15 mouse cellular contexts compared by ENCODE assay signal in the genomic region with DNA sequence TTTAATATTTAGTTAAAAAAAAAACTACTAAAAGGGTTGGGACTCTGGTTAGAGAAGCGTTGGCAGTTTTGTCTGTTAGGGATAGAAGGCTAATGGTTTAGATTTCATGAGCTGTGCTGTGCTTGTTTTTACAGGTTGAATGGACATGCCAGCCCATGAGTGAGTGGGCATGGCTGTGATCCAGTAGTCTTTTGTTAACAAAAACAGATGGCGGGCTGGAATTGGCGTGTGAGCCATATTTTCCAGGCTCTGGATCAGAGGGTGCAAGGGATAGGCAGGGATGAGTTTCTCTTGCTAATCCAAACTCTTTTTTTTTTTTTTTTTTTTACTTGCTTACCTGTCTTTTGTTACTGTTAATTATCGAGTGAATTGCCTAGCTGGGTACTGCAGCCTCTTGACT. TPM values are rescaled to one million over a fixed set of nuclear protein-coding genes. Genes with fewer than 3 reads are reported as not detected.
DNase-seq lines count a peak whose midpoint lies in the region; ATAC-seq and TF ChIP-seq lines count a peak whose summit lies in the region.
"Had no signal": no experiment of that assay in that cellular context is flagged by ENCODE, and none has a peak within 500 bp of the region (broad histone marks: within the 10 kb centered on the region; RNA-seq: fewer than 3 reads in every experiment).

No protein-coding gene starts in this region.

- H3K4me2 ChIP-seq in CH12.LX (ENCODE audit: insufficient read depth, low read depth, poor library complexity, severe bottlenecking) = peak overlapping the region; percentile 54
- no peak overlapping the region for H3K4me2 ChIP-seq in lung, postnatal 0 days (replicated peaks; ENCODE audit: low read depth, low read length)
- H3K4me2 ChIP-seq: limb, embryonic 12.5 days had no signal

- TF ChIP-seq EP300 in CH12.LX (IDR thresholded peaks at IDR 0.05; ENCODE audit: low read length) = no peak
- no peak for TF ChIP-seq EP300 in lung, postnatal 0 days (IDR thresholded peaks at IDR 0.05)

- no peak for TF ChIP-seq CTCF in CH12.LX (conservative IDR thresholded peaks at IDR 0.05 in 1 of 2, IDR thresholded peaks at IDR 0.05 in 1 of 2; ENCODE audit: low read depth in 2 of 2, low read length in 2 of 2)
- TF ChIP-seq CTCF in lung, postnatal 0 days (IDR thresholded peaks at IDR 0.05) = no peak

- dilution Hi-C loops in CH12.LX (cut with MboI; ENCODE audit: extremely low pct_ligation_motif_present, extremely low pct_unique_long_range_greater_than_20kb, low sequenced_read_pairs) = no loop called here

- TF ChIP-seq RAD21 in CH12.LX (IDR thresholded peaks at IDR 0.05; ENCODE audit: low read depth, low read length) = no peak

- WGBS in lung, postnatal 0 days = 83% methylated on average over 4 of the region's 4 CpGs

- no peaks in the 10 kb centered on the region for H3K79me2 ChIP-seq in CH12.LX (replicated peaks; ENCODE audit: control insufficient read depth, extremely low read depth, insufficient read depth, poor library complexity, severe bottlenecking)

- no peaks in the 10 kb centered on the region for H3K9me3 ChIP-seq in CH12.LX (replicated peaks; ENCODE audit: low read length)
- no peaks in the 10 kb centered on the region for H3K9me3 ChIP-seq in lung, postnatal 0 days (ENCODE audit: low read length)
- H3K9me3 ChIP-seq: G1E; limb, embryonic 12.5 days had no signal

- in situ Hi-C loops in CH12.LX (cut with MboI; ENCODE audit: low pct_ligation_motif_present, low pct_unique_long_range_greater_than_20kb, low sequenced_read_pairs) = no loop called here

- H3K27me3 ChIP-seq in CH12.LX (replicated peaks) = no peaks in the 10 kb centered on the region
- H3K27me3 ChIP-seq in lung, postnatal 0 days (replicated peaks; ENCODE audit: insufficient read depth, low read length) = no peaks in the 10 kb centered on the region
- H3K27me3 ChIP-seq: limb, embryonic 12.5 days had no signal

- peak; percentile 82 for ATAC-seq in cerebellum, adult (ENCODE audit: insufficient number of reproducible peaks, low FRiP score, low TSS enrichment)
- ATAC-seq in lung, postnatal 0 days = no peak
- ATAC-seq: midbrain, embryonic 16.5 days had no signal

- H3K36me3 ChIP-seq in CH12.LX (replicated peaks in 1 of 2; ENCODE audit: control insufficient read depth in 1 of 2, insufficient read depth in 1 of 2, low read length in 1 of 2) = no peaks in the 10 kb centered on the region
- no peaks in the 10 kb centered on the region for H3K36me3 ChIP-seq in lung, postnatal 0 days (ENCODE audit: insufficient read depth, low read length)
- H3K36me3 ChIP-seq: G1E; limb, embryonic 12.5 days had no signal

- no peak overlapping the region for H3K9ac ChIP-seq in CH12.LX (ENCODE audit: insufficient read depth, low read depth)
- no peak overlapping the region for H3K9ac ChIP-seq in lung, postnatal 0 days (replicated peaks; ENCODE audit: low read depth)
- H3K9ac ChIP-seq: limb, embryonic 12.5 days had no signal

- H3K4me3 ChIP-seq in CH12.LX (replicated peaks in 1 of 3; ENCODE audit: low read depth in 2 of 3, low read length in 2 of 3, poor library complexity in 1 of 3) = peak overlapping the region in 2 of 3 experiments; percentile 13 to 32
- no peak overlapping the region for H3K4me3 ChIP-seq in lung, postnatal 0 days (ENCODE audit: low read depth, low read length)
- H3K4me3 ChIP-seq: limb, embryonic 12.5 days had no signal

- peak; percentile 41 for DNase-seq in heart, adult 11 months
- no peak for DNase-seq in heart, postnatal 4 days
- DNase-seq in CH12.LX (ENCODE audit: extremely low read depth) = no peak
- DNase-seq in cerebellum, postnatal 25 days = peak; percentile 86 to 91
- DNase-seq in ovary, postnatal 36 days (ENCODE audit: low spot score) = no peak
- DNase-seq in neural tube, embryonic 10.5 days (ENCODE audit: extremely low spot score, low spot score) = no peak
- no peak for DNase-seq in lung, postnatal 0 days (ENCODE audit: low spot score)
- DNase-seq: kidney, adult 11 months; kidney, postnatal 14 days had no signal

- no peak for TF ChIP-seq POLR2A in CH12.LX (IDR thresholded peaks at IDR 0.05; ENCODE audit: low read depth, low read length)

- H3K27ac ChIP-seq in CH12.LX (ENCODE audit: insufficient read depth, low read depth) = no peak overlapping the region
- no peak overlapping the region for H3K27ac ChIP-seq in lung, postnatal 0 days (ENCODE audit: low read length)
- H3K27ac ChIP-seq: limb, embryonic 12.5 days; macrophage had no signal

- H3K4me1 ChIP-seq in CH12.LX (ENCODE audit: control insufficient read depth in 1 of 2, insufficient read depth in 2 of 2) = no peaks in the 10 kb centered on the region
- no peaks in the 10 kb centered on the region for H3K4me1 ChIP-seq in lung, postnatal 0 days (ENCODE audit: insufficient read depth, low read depth, low read length)
- H3K4me1 ChIP-seq: limb, embryonic 12.5 days had no signal

TF ChIP-seq in CH12.LX, 34 proteins besides CTCF, POLR2A, EP300 and RAD21:
- no peak for TF ChIP-seq KAT2A (IDR thresholded peaks at IDR 0.05; ENCODE audit: insufficient replicate concordance, low read length)
- no peak for TF ChIP-seq ZNF384 (IDR thresholded peaks at IDR 0.05; ENCODE audit: low read depth, low read length)
- no peak for TF ChIP-seq RCOR1 (conservative IDR thresholded peaks at IDR 0.05; ENCODE audit: low read depth, low read length)
- TF ChIP-seq TCF12 (IDR thresholded peaks at IDR 0.05; ENCODE audit: low read depth, low read length) = no peak
- no peak for TF ChIP-seq POLR2AphosphoS2 (IDR thresholded peaks at IDR 0.05; ENCODE audit: low read depth, low read length)
- TF ChIP-seq NELFE (IDR thresholded peaks at IDR 0.05; ENCODE audit: low read depth, low read length) = no peak
- TF ChIP-seq UBTF (IDR thresholded peaks at IDR 0.05; ENCODE audit: low read depth, low read length) = no peak
- no peak for TF ChIP-seq MAFK (IDR thresholded peaks at IDR 0.05; ENCODE audit: insufficient replicate concordance, low read length)
- TF ChIP-seq BHLHE40 (IDR thresholded peaks at IDR 0.05; ENCODE audit: low read depth, low read length) = no peak
- no peak for TF ChIP-seq JUND (conservative IDR thresholded peaks at IDR 0.05; ENCODE audit: low read depth, low read length)
- no peak for TF ChIP-seq SIN3A (IDR thresholded peaks at IDR 0.05; ENCODE audit: low read length)
- TF ChIP-seq ZKSCAN1 (IDR thresholded peaks at IDR 0.05; ENCODE audit: borderline replicate concordance, low read depth, low read length) = no peak
- no peak for TF ChIP-seq MYC (IDR thresholded peaks at IDR 0.05; ENCODE audit: low read depth, low read length)
- no peak for TF ChIP-seq MXI1 (IDR thresholded peaks at IDR 0.05; ENCODE audit: low read depth, low read length)
- no peak for TF ChIP-seq JUN (IDR thresholded peaks at IDR 0.05; ENCODE audit: insufficient read depth, low read depth, low read length)
- no peak for TF ChIP-seq CHD1 (IDR thresholded peaks at IDR 0.05; ENCODE audit: low read depth, low read length)
- TF ChIP-seq MEF2A (IDR thresholded peaks at IDR 0.05; ENCODE audit: borderline replicate concordance, low read depth, low read length) = no peak
- TF ChIP-seq TBP (conservative IDR thresholded peaks at IDR 0.05; ENCODE audit: low read depth, low read length) = no peak
- no peak for TF ChIP-seq PAX5 (IDR thresholded peaks at IDR 0.05; ENCODE audit: low read length)
- no peak for TF ChIP-seq ZMIZ1 (IDR thresholded peaks at IDR 0.05; ENCODE audit: low read depth, low read length)
TF ChIP-seq in CH12.LX: peak in this region for 0.

RNA-seq across cellular contexts. Expression of a gene that starts 38.6 kb away (rescaled TPM):
- under 1 TPM; 0.10 to 0.14 TPM for total RNA-seq in heart, postnatal 4 days (2021)
- total RNA-seq in CH12.LX (2012; rRNA removed) (0.17 TPM in 1 of 2 replicates, not detected in the other), CH12.LX (2014; rRNA removed) (not detected in 2 replicates)
- not detected in 2 replicates for polyA plus RNA-seq in CH12.LX (2012; ENCODE audit: insufficient read length, low read depth)
- polyA plus RNA-seq in lung, postnatal 0 days (2015; fragmentation: Nextera tagmentation; extraction: Ambion mirVana) = 0.21 and 0.26 TPM in 2 replicates
- polyA plus RNA-seq: G1E; liver, embryonic 16.5 days; macrophage had no signal

Comparison
In these comparisons a context has a peak if more than half of its experiments do, and no peak if none do; other contexts are left out.
1. DNase-seq: peak in heart, adult 11 months (single experiment) and cerebellum, postnatal 25 days (2 of 2); none in heart, postnatal 4 days (single experiment), CH12.LX (single experiment), ovary, postnatal 36 days (single experiment), neural tube, embryonic 10.5 days (single experiment) and lung, postnatal 0 days (single experiment).